Mouse (Mus musculus) liver, postnatal 0 days (tissue): ENCODE results near the gene Surf2. TPM values are rescaled to one million over a fixed set of nuclear protein-coding genes. Genes with fewer than 3 reads are reported as not detected.

Experiments
- ATAC-seq: fragments of 200-750 bp; cut with Nextera tagmentation; 2 replicates; pipeline ENCODE4 v1.8.0; 2017; ENCODE audit warnings: mild to moderate bottlenecking, moderate library complexity
- DNase-seq: peaks from one replicate; pipeline ENCODE4 v3.0.0-alpha.2; 2016
- H3K27ac ChIP-seq: fragments of 300-500 bp; sonication (generic); 2 replicates; pipeline ENCODE4 v1.5.1; 2014; ENCODE audit warnings: antibody characterized with exemption, moderate library complexity, mild to moderate bottlenecking, low read depth
- H3K27me3 ChIP-seq: fragments of 300-500 bp; sonication (generic); 2 replicates; pipeline ENCODE4 v1.6.1; 2014; ENCODE audit warnings: low read length, control low read depth, mixed read lengths; ENCODE audit not compliant: insufficient read depth
- H3K36me3 ChIP-seq: fragments of 300-500 bp; sonication (generic); replicated peaks from 2 replicates; pipeline ENCODE4 v1.6.1; 2014; ENCODE audit warnings: mild to moderate bottlenecking, control low read depth, low read length, moderate library complexity, mixed read lengths; ENCODE audit not compliant: insufficient read depth
- H3K4me1 ChIP-seq: fragments of 300-500 bp; sonication (generic); 2 replicates; pipeline ENCODE4 v1.6.1; 2014; ENCODE audit warnings: antibody characterized with exemption, mild to moderate bottlenecking, control low read depth; ENCODE audit not compliant: insufficient read depth
- H3K4me2 ChIP-seq: fragments of 300-500 bp; sonication (generic); 2 replicates; pipeline ENCODE4 v1.6.1; 2014; ENCODE audit warnings: low read depth, mild to moderate bottlenecking, low read length, moderate library complexity, mixed read lengths
- H3K4me3 ChIP-seq: fragments of 300-500 bp; sonication (generic); 2 replicates; pipeline ENCODE4 v1.5.1; 2014; ENCODE audit warnings: low read depth, low read length
- H3K9ac ChIP-seq: fragments of 300-500 bp; sonication (generic); replicated peaks from 2 replicates; pipeline ENCODE4 v1.6.1; 2014; ENCODE audit warnings: mild to moderate bottlenecking, moderate library complexity
- H3K9me3 ChIP-seq: fragments of 300-500 bp; sonication (generic); 2 replicates; pipeline ENCODE4 v1.6.1; 2016; ENCODE audit warnings: mild to moderate bottlenecking, control low read depth, low read length, mixed read lengths
- CTCF ChIP-seq: sonication (generic); IDR thresholded peaks from 2 replicates; pipeline ENCODE4 v1.5.1; 2016; ENCODE audit warnings: antibody characterized with exemption, low read depth
- EP300 ChIP-seq: IDR thresholded peaks from 2 replicates; pipeline ENCODE4 v1.6.1; 2016; ENCODE audit warnings: antibody characterized with exemption, low read depth, mild to moderate bottlenecking
- whole genome bisulfite sequencing: fragments of 180-500 bp; shearing (Covaris S2); extraction: QIAGEN DNeasy Blood & Tissue Kit; methylation state at CpG from one replicate; pipeline ENCODE4 v1.1.7; 2014; ENCODE audit not compliant: insufficient replicate concordance; 5-methylcytosine and 5-hydroxymethylcytosine counted together
- polyA plus RNA-seq: library from polyadenylated mRNA; unstranded; fragments of >200 nt; fragmentation: Nextera tagmentation; extraction: Ambion mirVana; gene quantifications from 2 replicates; pipeline ENCODE4 v1.2.1, GENCODE M21; 2015

Surf2 gene
- polyA plus RNA-seq, 1 experiment from 2014 or later: 14.6 TPM

- TF ChIP-seq CTCF (no peak), EP300 (no peak)
- DNase-seq (no peak), ATAC-seq (no peak)
- Histone ChIP-seq H3K36me3 (peaks cover 35% of the 10 kb centered on the region), H3K9ac (no peak overlapping the region), H3K9me3 (no peaks in the 10 kb centered on the region), H3K4me1 (peaks cover 22% of the 10 kb centered on the region), H3K4me2 (no peak overlapping the region), H3K27ac (no peak overlapping the region), H3K4me3 (no peak overlapping the region), H3K27me3 (no peaks in the 10 kb centered on the region)
- WGBS: 41% methylated on average over 1 of the region's 1 CpGs
These were observed 15.4 kb upstream of the Surf2 start for GRCm38 (mm10) chr2:26900731-26901130.

GRCm38 (mm10) chr2:26901834-26902400 lies 14.2 kb upstream of the Surf2 start:
- no peak for ATAC-seq
- Histone ChIP-seq H3K27ac (peak overlapping the region; percentile 87), H3K4me3 (peak overlapping the region; percentile 78)

GRCm38 (mm10) chr2:26902467-26903220 lies 13.5 kb upstream of the Surf2 start, which contains the start of gene Surf6:
Surf6 (minus strand) TSS chr2:26902879.
- peak within 1 kb of the TSS; percentile 78 for H3K4me3 ChIP-seq
- no peaks in the 10 kb centered on the region for H3K9me3 ChIP-seq
- peak within 1 kb of the TSS; percentile 87 for H3K27ac ChIP-seq
- H3K9ac ChIP-seq: peak within 1 kb of the TSS; percentile 77
- WGBS: under 1% methylated on average over 41 of the region's 41 CpGs
- peaks cover 22% of the 10 kb centered on the region for H3K4me1 ChIP-seq
- peak within 1 kb of the TSS; percentile 82 for H3K4me2 ChIP-seq
- ATAC-seq (peak; percentile 96), DNase-seq (peak; percentile 93)
- peak; percentile 65 for TF ChIP-seq EP300
- TF ChIP-seq CTCF: no peak
- peaks cover 44% of the 10 kb centered on the region for H3K36me3 ChIP-seq
- H3K27me3 ChIP-seq: no peaks in the 10 kb centered on the region

More at GRCm38 (mm10) chr2:26901834-26902400, 14.2 kb upstream of the Surf2 start:
- H3K9ac ChIP-seq: peak overlapping the region; percentile 77
- no peak for DNase-seq
- 2% methylated on average over 7 of the region's 7 CpGs for WGBS
- TF ChIP-seq EP300 (no peak), CTCF (no peak)
- peaks cover 22% of the 10 kb centered on the region for H3K4me1 ChIP-seq
- no peaks in the 10 kb centered on the region for H3K9me3 ChIP-seq
- H3K27me3 ChIP-seq: no peaks in the 10 kb centered on the region
- H3K36me3 ChIP-seq: peaks cover 45% of the 10 kb centered on the region
- peak overlapping the region; percentile 82 for H3K4me2 ChIP-seq

- ATAC-seq: no peak
- Histone ChIP-seq H3K36me3 (peaks cover 42% of the 10 kb centered on the region), H3K4me2 (peak overlapping the region; percentile 82)
These were observed 12.9 kb upstream of the Surf2 start for GRCm38 (mm10) chr2:26903311-26903710.

GRCm38 (mm10) chr2:26905936-26906335 lies 10.2 kb upstream of the Surf2 start:
- Histone ChIP-seq H3K9me3 (no peaks in the 10 kb centered on the region), H3K36me3 (peaks cover 27% of the 10 kb centered on the region), H3K4me3 (no peak overlapping the region), H3K27me3 (no peaks in the 10 kb centered on the region), H3K9ac (no peak overlapping the region), H3K4me2 (no peak overlapping the region), H3K4me1 (peaks cover 29% of the 10 kb centered on the region), H3K27ac (no peak overlapping the region)
- 85% methylated on average over 2 of the region's 2 CpGs for WGBS
- no peak for DNase-seq
- ATAC-seq: no peak
- TF ChIP-seq CTCF (no peak), EP300 (no peak)

More at GRCm38 (mm10) chr2:26903311-26903710, 12.9 kb upstream of the Surf2 start:
- 10% methylated on average over 7 of the region's 7 CpGs for WGBS
- no peak for DNase-seq
- Histone ChIP-seq H3K27me3 (no peaks in the 10 kb centered on the region), H3K9me3 (no peaks in the 10 kb centered on the region), H3K4me3 (peak overlapping the region; percentile 78), H3K4me1 (peaks cover 22% of the 10 kb centered on the region), H3K27ac (peak overlapping the region; percentile 87), H3K9ac (peak overlapping the region; percentile 77)
- TF ChIP-seq EP300: no peak
- TF ChIP-seq CTCF: no peak

GRCm38 (mm10) chr2:26906431-26906830 lies 9.7 kb upstream of the Surf2 start:
- 84% methylated on average over 3 of the region's 3 CpGs for WGBS
- no peak overlapping the region for H3K4me2 ChIP-seq
- peaks cover 28% of the 10 kb centered on the region for H3K36me3 ChIP-seq

More at GRCm38 (mm10) chr2:26906431-26906830, 9.7 kb upstream of the Surf2 start:
- TF ChIP-seq CTCF: no peak
- ATAC-seq: no peak
- H3K9me3 ChIP-seq: no peaks in the 10 kb centered on the region
- H3K4me3 ChIP-seq: no peak overlapping the region
- DNase-seq: no peak
- H3K4me1 ChIP-seq: peaks cover 25% of the 10 kb centered on the region
- no peak overlapping the region for H3K9ac ChIP-seq
- no peaks in the 10 kb centered on the region for H3K27me3 ChIP-seq
- H3K27ac ChIP-seq: no peak overlapping the region
